Mouse (Mus musculus): ENCODE measurements around the gene Dkk2. TPM values are rescaled to one million over a fixed set of nuclear protein-coding genes. Genes with fewer than 3 reads are reported as not detected.

The Dkk2 gene
- polyA plus RNA-seq, 1 experiment from 2014 or later = 0.01 TPM

- CTCF ChIA-PET = interaction anchor here (1.2 kb wide), 1 partner anchor 11 kb away, joined by 3 read pairs; no protein-coding TSS in a partner anchor
- in situ Hi-C loops (cut with MboI; ENCODE audit: low pct_unique_long_range_greater_than_20kb) = no loop called here
- no peak for ATAC-seq
- TF ChIP-seq CTCF (IDR thresholded peaks at IDR 0.05) = no peak
- DNase-seq (ENCODE audit: low read depth, low spot score) = no peak
- no peaks in the 10 kb centered on the region for H3K27me3 ChIP-seq
- POLR2A ChIA-PET = interaction anchor here (0.7 kb wide), 1 partner anchor 617 kb away, joined by 3 read pairs; no protein-coding TSS in a partner anchor
Measured at GRCm38 (mm10) chr3:132084680-132085079, 412 bp upstream of the Dkk2 start.

- POLR2A ChIA-PET = no interaction called here
- CTCF ChIA-PET = no interaction called here
- ATAC-seq (no peak), DNase-seq (ENCODE audit: low read depth, low spot score) (no peak)
- peaks cover 5% of the 10 kb centered on the region for H3K27me3 ChIP-seq
- no peak for TF ChIP-seq CTCF (IDR thresholded peaks at IDR 0.05)
- in situ Hi-C loops (cut with MboI; ENCODE audit: low pct_unique_long_range_greater_than_20kb) = no loop called here
Measured at GRCm38 (mm10) chr3:132085823-132086350, 795 bp downstream of the Dkk2 start.

DNA sequence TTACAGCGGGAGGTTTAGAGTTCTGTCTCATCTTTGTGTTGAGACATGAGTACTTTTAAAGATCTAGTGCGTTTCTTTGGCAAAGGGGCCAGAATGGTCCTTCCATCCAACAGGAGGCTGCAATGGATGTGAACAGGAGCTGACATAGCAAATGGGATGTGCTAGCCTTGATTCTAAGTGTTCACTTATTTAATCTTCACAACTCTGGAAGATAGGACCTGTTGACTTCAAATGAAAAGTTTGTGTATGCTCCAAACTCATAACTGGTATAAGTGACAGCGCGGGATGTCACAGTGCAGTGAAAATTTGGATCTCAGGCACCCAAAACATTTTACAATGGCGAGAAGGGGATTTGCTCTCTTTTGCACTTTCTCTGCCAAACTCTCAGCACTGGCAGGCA, 1.4 kb downstream of the Dkk2 start:
- in situ Hi-C loops (cut with MboI; ENCODE audit: low pct_unique_long_range_greater_than_20kb) = no loop called here
- H3K27me3 ChIP-seq = peaks cover 5% of the 10 kb centered on the region
- ChIA-PET CTCF (interaction anchor here (1.6 kb wide), 1 partner anchor 8 kb away, joined by 5 read pairs; no protein-coding TSS in a partner anchor), POLR2A (no interaction called here)
- ATAC-seq (no peak), DNase-seq (ENCODE audit: low read depth, low spot score) (no peak)
- TF ChIP-seq CTCF (IDR thresholded peaks at IDR 0.05) = no peak

DNA sequence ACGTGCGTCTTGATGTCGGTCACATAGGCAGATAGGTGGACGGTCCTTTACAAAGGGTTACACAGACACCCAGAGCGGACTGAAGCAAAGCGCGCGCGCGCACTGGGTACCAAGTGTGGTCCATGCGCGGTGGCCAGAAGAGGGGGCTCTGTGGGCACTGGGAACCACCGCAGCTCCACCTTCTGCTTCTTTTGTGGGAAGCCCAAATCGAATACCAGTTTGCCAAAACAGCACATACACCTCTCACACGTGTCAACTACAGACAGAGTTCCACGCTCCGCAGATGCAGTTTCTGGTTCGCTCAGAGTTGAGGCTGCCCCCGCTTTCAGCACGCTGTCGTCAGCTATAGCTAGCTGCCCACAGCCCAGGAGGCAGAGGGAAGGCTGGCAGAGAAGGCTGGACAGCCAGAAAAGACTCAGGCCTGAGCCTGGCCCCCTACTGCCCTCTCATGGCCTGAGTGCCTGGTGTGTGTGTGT, 2.0 kb downstream of the Dkk2 start:
- CTCF ChIA-PET = interaction anchor here (0.7 to 1.6 kb wide), 2 partner anchors 9 to 28 kb away, joined by 3 to 5 read pairs; no protein-coding TSS in a partner anchor
- POLR2A ChIA-PET = interaction anchor here (0.7 kb wide), 2 partner anchors 14 to 40 kb away, joined by 3 to 5 read pairs; no protein-coding TSS in a partner anchor
- no peak for ATAC-seq
- no peak for TF ChIP-seq CTCF (IDR thresholded peaks at IDR 0.05)
- in situ Hi-C loops (cut with MboI; ENCODE audit: low pct_unique_long_range_greater_than_20kb) = no loop called here
- no peak for DNase-seq (ENCODE audit: low read depth, low spot score)
- H3K27me3 ChIP-seq = peaks cover 8% of the 10 kb centered on the region

DNA sequence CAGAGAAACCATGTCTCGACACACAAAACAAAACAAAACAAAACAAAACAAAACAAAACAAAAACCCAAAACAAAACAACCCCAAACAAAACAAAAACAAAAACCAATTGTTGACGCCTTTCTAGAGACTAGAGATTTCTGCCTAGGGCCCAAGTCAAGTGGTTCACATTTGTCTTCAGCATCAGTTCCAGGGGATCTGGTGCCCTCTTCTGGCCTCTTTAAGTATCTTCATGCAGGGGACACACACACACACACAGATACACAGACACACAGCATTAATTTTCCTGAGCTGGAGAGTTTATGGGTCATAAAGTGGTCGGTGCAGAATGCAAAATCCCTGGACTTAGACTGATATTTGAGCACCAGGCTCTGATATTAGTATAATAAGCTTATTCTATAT, 7.9 kb downstream of the Dkk2 start:
- in situ Hi-C loops (cut with MboI; ENCODE audit: low pct_unique_long_range_greater_than_20kb) = no loop called here
- ATAC-seq = no peak
- peaks cover 8% of the 10 kb centered on the region for H3K27me3 ChIP-seq
- ChIA-PET POLR2A (no interaction called here), CTCF (interaction anchor here (0.7 to 2.6 kb wide), 5 partner anchors 9 to 69 kb away, joined by 3 to 9 read pairs (median 4); no protein-coding TSS in a partner anchor)
- TF ChIP-seq CTCF (IDR thresholded peaks at IDR 0.05) = peak; percentile 37
- DNase-seq (ENCODE audit: low read depth, low spot score) = no peak

DNA sequence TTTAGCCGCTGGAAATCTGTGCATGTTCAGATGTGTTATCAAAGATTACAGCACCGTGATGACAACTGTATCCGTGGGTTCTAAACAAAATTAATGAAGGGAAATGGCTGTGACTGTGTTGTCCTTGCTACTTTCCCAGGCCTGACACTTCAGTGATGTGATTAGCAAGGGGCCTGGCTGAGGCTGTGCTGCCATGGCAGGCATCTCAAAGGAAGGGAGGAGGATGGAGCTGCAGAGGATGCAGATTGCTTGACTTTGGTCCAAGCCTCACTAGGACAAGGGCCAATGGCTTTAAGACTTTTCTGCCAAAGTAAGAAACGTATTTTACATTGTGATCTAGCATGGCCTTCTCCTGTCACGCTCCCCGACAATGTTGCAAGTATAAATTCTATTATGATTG, 11.2 kb downstream of the Dkk2 start:
- in situ Hi-C loops (cut with MboI; ENCODE audit: low pct_unique_long_range_greater_than_20kb) = no loop called here
- no peak for TF ChIP-seq CTCF (IDR thresholded peaks at IDR 0.05)
- DNase-seq (ENCODE audit: low read depth, low spot score) (no peak), ATAC-seq (no peak)
- ChIA-PET CTCF (no interaction called here), POLR2A (no interaction called here)
- peaks cover 4% of the 10 kb centered on the region for H3K27me3 ChIP-seq

DNA sequence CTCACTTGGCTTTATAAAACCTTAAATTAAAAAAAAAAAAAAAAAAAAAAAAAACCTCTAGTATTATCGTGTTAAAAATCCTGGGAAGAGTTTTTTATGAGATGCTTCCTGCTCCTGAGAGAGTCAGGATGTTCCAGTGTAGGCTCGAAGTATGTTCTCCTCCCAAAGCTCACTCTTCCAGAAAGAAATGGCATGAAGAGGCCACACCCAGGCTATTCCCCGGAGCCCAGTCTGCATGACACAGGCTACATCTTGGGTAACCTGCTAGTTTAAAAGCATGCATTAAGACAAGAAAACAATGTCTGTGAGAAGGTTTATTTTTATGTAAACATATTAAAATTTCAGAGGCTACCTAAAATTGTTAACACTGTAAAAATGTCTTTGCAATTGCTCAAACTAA, 15.7 kb downstream of the Dkk2 start:
- H3K27me3 ChIP-seq = no peaks in the 10 kb centered on the region
- ATAC-seq (no peak), DNase-seq (ENCODE audit: low read depth, low spot score) (no peak)
- TF ChIP-seq CTCF (IDR thresholded peaks at IDR 0.05) = no peak
- ChIA-PET POLR2A (interaction anchor here (0.7 kb wide), 1 partner anchor 218 kb away, joined by 3 read pairs; no protein-coding TSS in a partner anchor), CTCF (interaction anchor here (2.8 kb wide), 1 partner anchor 8 kb away, joined by 9 read pairs; no protein-coding TSS in a partner anchor)
- in situ Hi-C loops (cut with MboI; ENCODE audit: low pct_unique_long_range_greater_than_20kb) = no loop called here

- ATAC-seq (no peak), DNase-seq (ENCODE audit: low read depth, low spot score) (no peak)
- in situ Hi-C loops (cut with MboI; ENCODE audit: low pct_unique_long_range_greater_than_20kb) = no loop called here
- TF ChIP-seq CTCF (IDR thresholded peaks at IDR 0.05) = no peak
- no peaks in the 10 kb centered on the region for H3K27me3 ChIP-seq
- CTCF ChIA-PET = interaction anchor here (1.0 to 2.8 kb wide), 5 partner anchors 9 to 80 kb away, joined by 3 to 9 read pairs (median 4); no protein-coding TSS in a partner anchor
- POLR2A ChIA-PET = no interaction called here
Measured at GRCm38 (mm10) chr3:132103020-132103419, 17.9 kb downstream of the Dkk2 start.

DNA sequence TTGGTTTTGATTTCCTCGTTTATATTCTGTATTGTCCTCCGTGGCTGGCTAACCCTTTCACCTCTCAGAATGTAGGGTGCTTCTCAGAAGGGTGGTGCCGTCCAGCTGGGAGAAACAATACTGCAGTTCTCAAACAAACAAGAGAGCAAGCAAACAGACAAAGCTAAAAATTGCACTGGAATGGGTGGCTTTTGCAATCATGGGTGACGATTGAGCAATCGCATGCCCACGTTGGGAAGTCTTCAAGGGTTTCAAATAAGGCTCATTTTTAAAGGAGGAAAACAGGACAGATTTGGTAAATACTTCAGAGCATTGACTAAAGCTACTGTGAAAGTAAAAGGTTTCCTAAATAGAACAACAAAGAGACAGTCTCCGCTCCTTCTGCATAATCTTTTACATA, 18.4 kb downstream of the Dkk2 start:
- in situ Hi-C loops (cut with MboI; ENCODE audit: low pct_unique_long_range_greater_than_20kb) = no loop called here
- ATAC-seq (no peak), DNase-seq (ENCODE audit: low read depth, low spot score) (no peak)
- CTCF ChIA-PET = interaction anchor here (2.0 to 2.8 kb wide), 4 partner anchors 9 to 79 kb away, joined by 4 to 9 read pairs (median 4); no protein-coding TSS in a partner anchor
- H3K27me3 ChIP-seq = no peaks in the 10 kb centered on the region
- TF ChIP-seq CTCF (IDR thresholded peaks at IDR 0.05) = no peak
- POLR2A ChIA-PET = no interaction called here

DNA sequence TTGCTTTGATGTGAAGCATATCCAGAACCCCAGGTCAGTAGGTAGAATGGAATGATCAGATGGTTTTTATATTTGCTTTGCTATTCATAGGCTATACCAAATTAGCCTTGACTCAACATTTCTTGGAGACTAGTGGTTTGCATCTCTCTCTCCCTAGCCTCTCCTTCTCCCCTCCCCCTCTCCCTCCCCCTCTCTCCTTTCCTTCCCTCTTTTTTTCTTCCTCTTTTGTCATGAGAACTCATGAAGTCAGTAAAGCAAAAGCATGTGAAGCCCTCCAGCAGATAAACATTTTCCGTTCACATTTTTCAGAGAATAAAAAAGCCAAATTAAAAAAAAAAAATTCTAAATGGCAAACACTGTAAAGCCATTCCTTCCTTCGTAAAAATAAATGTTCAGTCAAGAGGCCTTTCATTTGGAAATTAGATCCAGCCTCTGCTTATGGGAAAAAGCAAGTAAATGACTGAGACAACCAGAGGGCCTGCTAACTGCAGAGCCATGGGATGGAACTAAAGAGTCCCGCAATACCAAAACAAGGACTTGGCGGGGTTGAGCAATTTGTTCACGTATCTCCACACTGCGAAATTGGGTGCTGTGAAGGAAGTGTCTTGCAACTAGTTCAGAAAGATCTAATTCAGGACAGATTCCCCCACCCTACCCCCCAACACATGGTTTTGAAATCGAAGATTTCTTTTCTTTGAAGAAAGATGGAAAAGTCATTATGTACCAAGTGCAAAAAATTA, 30.9 kb downstream of the Dkk2 start:
- TF ChIP-seq CTCF (IDR thresholded peaks at IDR 0.05) = no peak
- DNase-seq (ENCODE audit: low read depth, low spot score) (no peak), ATAC-seq (no peak)
- POLR2A ChIA-PET = no interaction called here
- no peaks in the 10 kb centered on the region for H3K27me3 ChIP-seq
- in situ Hi-C loops (cut with MboI; ENCODE audit: low pct_unique_long_range_greater_than_20kb) = no loop called here
- CTCF ChIA-PET = interaction anchor here (2.3 kb wide), 1 partner anchor 15 kb away, joined by 7 read pairs; no protein-coding TSS in a partner anchor

- TF ChIP-seq CTCF (IDR thresholded peaks at IDR 0.05) = no peak
- DNase-seq (ENCODE audit: low read depth, low spot score) (no peak), ATAC-seq (no peak)
- POLR2A ChIA-PET = no interaction called here
- in situ Hi-C loops (cut with MboI; ENCODE audit: low pct_unique_long_range_greater_than_20kb) = no loop called here
- CTCF ChIA-PET = no interaction called here
- peaks cover 4% of the 10 kb centered on the region for H3K27me3 ChIP-seq
Measured at GRCm38 (mm10) chr3:132121344-132121743, 36.3 kb downstream of the Dkk2 start.
